Mouse (Mus musculus) heart, adult 2 months (tissue): ENCODE data around the gene Slc30a3. TPM values are rescaled to one million over a fixed set of nuclear protein-coding genes. Genes with fewer than 3 reads are reported as not detected.

ENCODE experiments used
- DNase-seq, 2 experiments: peaks; one replicate each; pipeline ENCODE4 v3.0.0; 2021
- H3K27ac ChIP-seq: fragments of 200-600 bp; 2 replicates; pipeline ENCODE4 v1.8.1; 2022
- H3K27me3 ChIP-seq: fragments of 200-500 bp; 2 replicates; pipeline ENCODE4 v1.6.1; 2012; ENCODE audit warnings: mild to moderate bottlenecking, low read length, inconsistent platforms, mixed read lengths; ENCODE audit not compliant: control insufficient read depth, insufficient read depth
- H3K36me3 ChIP-seq: fragments of 200-500 bp; 2 replicates; pipeline ENCODE4 v1.6.1; 2012; ENCODE audit warnings: low read length, inconsistent platforms; ENCODE audit not compliant: control insufficient read depth, insufficient read depth
- H3K4me1 ChIP-seq: fragments of 200-500 bp; 2 replicates; pipeline ENCODE4 v1.6.1; 2011; ENCODE audit warnings: low read length; ENCODE audit not compliant: control insufficient read depth, insufficient read depth
- H3K4me3 ChIP-seq: fragments of 200-600 bp; 2 replicates; pipeline ENCODE4 v1.8.1; 2022
- H3K79me2 ChIP-seq: fragments of 200-500 bp; replicated peaks from 2 replicates; pipeline ENCODE4 v1.6.1; 2012; ENCODE audit warnings: mild to moderate bottlenecking, inconsistent platforms, low read length, moderate library complexity, mixed read lengths; ENCODE audit not compliant: control insufficient read depth, insufficient read depth
- H3K9ac ChIP-seq: fragments of 200-500 bp; 2 replicates; pipeline ENCODE4 v1.6.1; 2012; ENCODE audit warnings: low read depth, mild to moderate bottlenecking, control low read depth, inconsistent platforms, low read length, mixed read lengths
- CTCF ChIP-seq: fragments of 200-600 bp; IDR thresholded peaks from 2 replicates; pipeline ENCODE4 v1.8.1; 2022; ENCODE audit warnings: antibody characterized with exemption, mild to moderate bottlenecking, moderate library complexity
- EP300 ChIP-seq: fragments of 200-500 bp; IDR thresholded peaks from 2 replicates; pipeline ENCODE4 v1.6.1; 2011; ENCODE audit warnings: low read depth, low read length, control low read depth; ENCODE audit not compliant: insufficient read depth
- POLR2A ChIP-seq: fragments of 200-500 bp; IDR thresholded peaks from 2 replicates; pipeline ENCODE4 v1.6.1; 2011; ENCODE audit warnings: mild to moderate bottlenecking, low read depth, low read length, control low read depth; ENCODE audit not compliant: insufficient read depth
- WGBS: fragments of 180-500 bp; shearing (Covaris S2); methylation state at CpG from one replicate; pipeline ENCODE4 v1.1.7; 2018; 5-methylcytosine and 5-hydroxymethylcytosine counted together
- intact Hi-C: fragments of 180-260 bp; cut with DNase I; formaldehyde crosslinking; loops from one replicate; pipeline ENCODE4 v1.15.1; 2025
- polyA plus RNA-seq: library from polyadenylated mRNA; depleted of rRNA; stranded (reverse); fragments of >200 nt; gene quantifications from 2 replicates; pipeline ENCODE4 v1.2.3, GENCODE M21; 2012
- total RNA-seq, 2 experiments: library from RNA; stranded (reverse); gene quantifications; 2 replicates each; pipeline ENCODE4 v1.2.3; 2021

Gene Slc30a3
- total and polyA plus RNA-seq, 3 experiments: 0.29 to 0.47 TPM; not detected in 1

DNA sequence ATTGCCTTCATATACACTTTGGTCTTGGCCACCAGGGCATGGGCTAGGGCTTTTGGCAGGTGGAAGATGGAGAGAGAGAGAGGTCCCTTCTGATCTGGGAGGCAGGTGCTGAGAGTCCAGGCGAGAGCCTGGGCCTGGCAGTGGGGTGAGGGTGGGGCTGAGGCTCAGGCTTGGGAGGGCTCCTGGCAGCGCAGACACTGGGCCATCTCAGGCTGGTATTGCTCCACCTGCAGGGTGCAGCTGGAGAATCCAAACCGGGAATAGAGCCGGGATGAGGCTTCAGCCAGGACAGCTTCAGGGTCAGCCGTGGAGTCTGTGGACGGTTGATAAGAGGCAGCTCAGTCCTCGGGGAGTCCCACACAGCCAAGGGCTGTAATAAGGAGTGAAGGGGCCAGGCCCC lies 21.4 kb downstream of the Slc30a3 start:
- no peak for TF ChIP-seq CTCF
- no peak for TF ChIP-seq POLR2A
- TF ChIP-seq EP300: no peak
- no peak overlapping the region for H3K9ac ChIP-seq
- no peaks in the 10 kb centered on the region; the same call in none of the 2 replicates for H3K27me3 ChIP-seq
- H3K36me3 ChIP-seq: no peaks in the 10 kb centered on the region
- 33% methylated on average over 7 of the region's 7 CpGs for WGBS
- no peaks in the 10 kb centered on the region for H3K79me2 ChIP-seq
- intact Hi-C loops: no loop called here
- H3K4me3 ChIP-seq: no peak overlapping the region
- no peak for DNase-seq
- H3K27ac ChIP-seq: no peak overlapping the region
- H3K4me1 ChIP-seq: no peaks in the 10 kb centered on the region; the same call in none of the 2 replicates

DNA sequence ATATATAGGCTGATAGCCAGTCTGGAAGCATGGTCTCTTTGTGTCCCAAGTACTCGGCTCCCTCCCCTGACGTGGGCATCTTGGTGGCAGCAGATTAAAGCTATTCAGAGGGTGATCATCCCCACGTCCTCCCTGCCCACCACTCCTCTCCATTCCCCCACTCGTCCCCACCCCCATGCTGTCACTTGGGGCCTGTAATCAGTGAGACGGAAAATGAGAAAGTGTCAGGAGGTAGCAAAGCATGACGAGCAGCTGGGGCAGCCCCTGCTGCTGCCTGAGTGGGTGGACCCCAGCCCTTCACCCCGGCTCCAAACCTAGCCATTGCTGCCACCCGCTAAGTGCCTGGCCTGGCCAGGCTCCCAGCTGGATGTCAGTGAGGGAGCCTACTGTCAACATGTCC lies 24.1 kb downstream of the Slc30a3 start:
- WGBS: 18% methylated on average over 8 of the region's 8 CpGs
- Histone ChIP-seq H3K4me1 (no peaks in the 10 kb centered on the region; the same call in none of the 2 replicates), H3K79me2 (no peaks in the 10 kb centered on the region), H3K36me3 (no peaks in the 10 kb centered on the region), H3K27ac (no peak overlapping the region), H3K4me3 (no peak overlapping the region), H3K27me3 (no peaks in the 10 kb centered on the region; the same call in 1 of the 2 replicates), H3K9ac (no peak overlapping the region)
- TF ChIP-seq POLR2A: no peak
- TF ChIP-seq EP300: no peak
- TF ChIP-seq CTCF: no peak
- intact Hi-C loops: loop anchor here (2.0 kb wide), 1 partner anchor 27 kb away; no protein-coding TSS in a partner anchor
- DNase-seq: no peak

- Histone ChIP-seq H3K79me2 (no peaks in the 10 kb centered on the region), H3K4me3 (0 out of 2 replicates have a peak overlapping the region, but pooled peaks have one; percentile 10), H3K9ac (no peak overlapping the region), H3K27ac (peak overlapping the region; percentile 15), H3K27me3 (no peaks in the 10 kb centered on the region), H3K36me3 (no peaks in the 10 kb centered on the region), H3K4me1 (no peaks in the 10 kb centered on the region; the same call in none of the 2 replicates)
- intact Hi-C loops: loop anchor here (2.0 kb wide), 1 partner anchor 28 kb away; no protein-coding TSS in a partner anchor
- WGBS: 11% methylated on average over 12 of the region's 12 CpGs
- peak; percentile 37 to 39 for DNase-seq
- TF ChIP-seq POLR2A: no peak
- no peak for TF ChIP-seq EP300
- no peak for TF ChIP-seq CTCF
Measured at GRCm38 (mm10) chr5:31082935-31083625, 25.0 kb downstream of the Slc30a3 start.

DNA sequence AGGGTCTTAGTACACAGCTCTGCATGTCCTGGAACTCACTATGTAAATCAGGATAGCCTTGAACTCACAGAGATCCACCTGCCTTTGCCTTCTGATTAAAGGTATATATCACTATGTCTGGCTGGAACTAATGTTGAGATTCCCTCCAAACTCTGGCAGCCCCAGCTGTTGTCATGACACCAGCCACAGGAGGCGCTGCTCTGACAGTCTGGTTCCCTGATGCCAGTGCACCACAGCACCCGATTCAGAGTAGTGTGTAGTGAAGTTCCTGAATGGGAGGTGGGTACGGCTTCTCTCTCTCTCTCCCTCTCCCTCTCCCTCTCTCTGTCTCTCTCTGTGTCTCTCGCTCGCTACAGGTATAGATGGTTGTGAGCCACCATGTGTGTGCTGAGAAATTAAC lies 25.7 kb downstream of the Slc30a3 start:
- DNase-seq: peak; percentile 65 to 74
- Histone ChIP-seq H3K27ac (no peak overlapping the region), H3K36me3 (no peaks in the 10 kb centered on the region), H3K27me3 (no peaks in the 10 kb centered on the region), H3K9ac (no peak overlapping the region), H3K4me3 (no peak overlapping the region), H3K79me2 (no peaks in the 10 kb centered on the region), H3K4me1 (no peaks in the 10 kb centered on the region; the same call in none of the 2 replicates)
- 21% methylated on average over 5 of the region's 5 CpGs for WGBS
- TF ChIP-seq EP300 (no peak), CTCF (peak; percentile 74), POLR2A (no peak)
- intact Hi-C loops: loop anchor here (2.0 kb wide), 1 partner anchor 28 kb away; no protein-coding TSS in a partner anchor

- TF ChIP-seq EP300 (no peak), CTCF (peak; percentile 74)
- WGBS: 90% methylated on average over 3 of the region's 3 CpGs
- DNase-seq: no peak
- intact Hi-C loops: no loop called here
- Histone ChIP-seq H3K4me3 (no peak overlapping the region), H3K9ac (no peak overlapping the region), H3K27me3 (no peaks in the 10 kb centered on the region), H3K4me1 (no peaks in the 10 kb centered on the region; the same call in none of the 2 replicates), H3K36me3 (no peaks in the 10 kb centered on the region), H3K27ac (no peak overlapping the region), H3K79me2 (no peaks in the 10 kb centered on the region)
Measured at GRCm38 (mm10) chr5:31081386-31081785, 26.7 kb downstream of the Slc30a3 start.

GRCm38 (mm10) chr5:31080795-31081164 lies 27.3 kb downstream of the Slc30a3 start:
- 70% methylated on average over 3 of the region's 3 CpGs for WGBS

More at GRCm38 (mm10) chr5:31080795-31081164, 27.3 kb downstream of the Slc30a3 start:
- Histone ChIP-seq H3K27ac (no peak overlapping the region), H3K27me3 (no peaks in the 10 kb centered on the region), H3K79me2 (no peaks in the 10 kb centered on the region), H3K4me3 (no peak overlapping the region), H3K36me3 (no peaks in the 10 kb centered on the region), H3K4me1 (no peaks in the 10 kb centered on the region; the same call in none of the 2 replicates), H3K9ac (no peak overlapping the region)
- TF ChIP-seq EP300 (no peak), CTCF (no peak), POLR2A (no peak)
- DNase-seq: no peak
- intact Hi-C loops: no loop called here
